Mouse (Mus musculus) intestine, embryonic 15.5 days (tissue): ENCODE measurements around the gene Ten1. TPM values are rescaled to one million over a fixed set of nuclear protein-coding genes. Genes with fewer than 3 reads are reported as not detected.

Experiments used
- ATAC-seq: fragments of 200-750 bp; cut with Nextera tagmentation; 2 replicates; pipeline ENCODE4 v1.8.0; 2017; ENCODE audit warnings: moderate TSS enrichment, moderate library complexity
- H3K27ac ChIP-seq: fragments of 300-500 bp; sonication (generic); 2 replicates; pipeline ENCODE4 v1.5.1; 2015; ENCODE audit warnings: mild to moderate bottlenecking, inconsistent platforms
- H3K27me3 ChIP-seq: fragments of 300-500 bp; sonication (generic); replicated peaks from 2 replicates; pipeline ENCODE4 v1.6.1; 2015; ENCODE audit warnings: inconsistent platforms
- H3K36me3 ChIP-seq: fragments of 300-500 bp; sonication (generic); 2 replicates; pipeline ENCODE4 v1.6.1; 2015; ENCODE audit warnings: inconsistent platforms
- H3K4me1 ChIP-seq: fragments of 300-500 bp; sonication (generic); replicated peaks from 2 replicates; pipeline ENCODE4 v1.6.1; 2015; ENCODE audit warnings: inconsistent platforms
- H3K4me2 ChIP-seq: fragments of 300-500 bp; sonication (generic); replicated peaks from 2 replicates; pipeline ENCODE4 v1.6.1; 2015; ENCODE audit warnings: mild to moderate bottlenecking, inconsistent platforms
- H3K4me3 ChIP-seq: fragments of 300-500 bp; sonication (generic); replicated peaks from 2 replicates; pipeline ENCODE4 v1.5.1; 2015; ENCODE audit warnings: inconsistent platforms
- H3K9ac ChIP-seq: fragments of 300-500 bp; sonication (generic); 2 replicates; pipeline ENCODE4 v1.6.1; 2015; ENCODE audit warnings: inconsistent platforms
- H3K9me3 ChIP-seq: fragments of 300-500 bp; sonication (generic); 2 replicates; pipeline ENCODE4 v1.6.1; 2016; ENCODE audit warnings: inconsistent platforms
- WGBS: fragments of 180-500 bp; shearing (Covaris S2); methylation state at CpG from one replicate; pipeline ENCODE4 v1.1.7; 2015; 5-methylcytosine and 5-hydroxymethylcytosine counted together
- polyA plus RNA-seq: library from polyadenylated mRNA; unstranded; fragments of >200 nt; fragmentation: Nextera tagmentation; extraction: Ambion mirVana; gene quantifications from 2 replicates; pipeline ENCODE4 v1.2.1, GENCODE M21; 2015

The Ten1 gene
- polyA plus RNA-seq, 1 experiment from 2014 or later: 98.0 TPM

DNA sequence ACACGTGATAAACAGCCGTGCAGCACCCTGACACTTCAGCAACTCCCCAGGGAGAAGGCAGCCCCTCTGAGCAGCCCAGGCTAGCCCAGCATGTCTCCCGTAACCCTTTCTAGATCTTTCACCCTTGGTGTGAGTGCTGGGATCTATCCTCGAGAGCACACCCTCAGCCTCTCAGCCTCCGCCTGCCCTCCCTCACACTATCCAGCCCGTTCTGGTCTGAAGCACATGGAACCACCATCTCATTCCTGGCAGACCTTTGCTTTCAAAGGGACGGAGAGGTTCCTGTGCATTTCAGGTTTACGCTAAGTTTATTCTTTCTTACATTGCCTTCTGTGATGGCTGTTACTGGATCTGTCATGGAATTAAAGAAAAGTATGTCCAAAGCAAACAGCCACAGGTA, 45.9 kb downstream of the Ten1 start:
- Histone ChIP-seq H3K9ac (no peak overlapping the region), H3K27me3 (no peaks in the 10 kb centered on the region), H3K4me1 (peaks cover 22% of the 10 kb centered on the region), H3K4me3 (no peak overlapping the region), H3K27ac (0 out of 2 replicates have a peak overlapping the region, but pooled peaks have one; percentile 17), H3K4me2 (no peak overlapping the region), H3K36me3 (peaks cover 59% of the 10 kb centered on the region), H3K9me3 (no peaks in the 10 kb centered on the region)
- WGBS: 62% methylated on average over 8 of the region's 8 CpGs
- ATAC-seq: no peak

DNA sequence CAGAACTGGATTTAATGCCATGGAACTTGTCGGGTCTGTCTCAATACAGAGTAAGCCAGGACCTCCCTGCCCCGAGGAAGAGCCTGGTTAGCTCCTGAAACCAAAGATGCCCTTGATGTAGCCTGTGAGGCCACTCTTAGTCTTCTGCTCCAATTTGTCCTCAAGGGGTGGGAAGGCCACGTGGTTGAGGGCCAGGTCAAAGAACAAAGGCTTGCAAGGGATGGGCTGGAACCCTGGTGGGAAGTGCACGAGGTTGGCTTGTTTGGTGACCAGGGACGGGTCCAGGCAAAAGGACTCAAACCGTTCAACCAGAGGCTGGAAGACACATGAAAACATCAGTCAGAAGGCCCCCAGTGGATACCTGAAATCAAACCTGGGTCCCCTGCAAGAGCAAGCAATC, 47.0 kb downstream of the Ten1 start:
- 0 out of 2 replicates have a peak overlapping the region, but pooled peaks have one; percentile 27 for H3K27ac ChIP-seq
- no peak for ATAC-seq
- H3K9me3 ChIP-seq: no peaks in the 10 kb centered on the region
- H3K4me1 ChIP-seq: peaks cover 20% of the 10 kb centered on the region
- no peak overlapping the region for H3K4me2 ChIP-seq
- WGBS: 68% methylated on average over 6 of the region's 6 CpGs
- H3K4me3 ChIP-seq: no peak overlapping the region
- H3K9ac ChIP-seq: no peak overlapping the region
- H3K36me3 ChIP-seq: peaks cover 69% of the 10 kb centered on the region
- no peaks in the 10 kb centered on the region for H3K27me3 ChIP-seq

DNA sequence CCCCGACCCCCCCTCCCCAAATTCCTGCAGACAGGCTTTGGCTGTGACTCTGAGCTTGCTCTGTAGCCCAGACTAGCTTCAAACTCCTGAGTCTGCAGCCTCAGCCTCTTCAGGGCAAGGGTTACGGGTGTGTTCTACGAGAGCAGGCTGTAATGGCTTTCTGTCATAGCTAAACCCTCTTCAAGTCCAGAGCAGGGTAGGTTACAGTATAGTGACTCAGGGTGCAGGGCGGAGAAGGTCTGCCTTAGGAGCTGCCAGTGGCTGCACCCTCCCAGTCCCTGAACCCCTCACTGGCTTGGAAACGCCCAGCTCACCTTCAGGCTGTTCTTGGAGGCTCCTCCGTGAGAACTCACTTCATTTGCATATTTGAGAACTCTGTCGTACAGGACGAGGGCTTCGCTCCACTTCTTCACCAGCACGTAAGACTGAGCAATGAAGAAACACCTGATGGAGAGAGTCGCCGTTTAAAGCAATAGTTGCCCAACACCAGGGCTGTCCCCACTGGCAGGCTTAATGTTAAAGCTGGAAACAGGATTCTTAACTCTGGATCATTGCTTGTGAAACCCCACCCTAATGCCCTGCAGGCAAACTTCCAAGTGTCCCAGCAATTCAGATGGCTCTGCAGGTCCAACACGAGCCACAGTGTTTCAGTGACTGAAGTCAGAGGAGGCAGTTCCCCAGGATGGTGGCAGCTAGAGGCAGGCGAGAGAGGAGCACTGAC, 49.0 kb downstream of the Ten1 start:
- ATAC-seq: peak; percentile 84
- Histone ChIP-seq H3K36me3 (peaks cover 87% of the 10 kb centered on the region), H3K27me3 (no peaks in the 10 kb centered on the region), H3K4me1 (peaks cover 3% of the 10 kb centered on the region; the same call in 1 of the 2 replicates), H3K9ac (no peak overlapping the region; the same call in 1 of the 2 replicates), H3K4me2 (no peak overlapping the region), H3K9me3 (no peaks in the 10 kb centered on the region), H3K4me3 (no peak overlapping the region), H3K27ac (peak overlapping the region; percentile 51)
- 69% methylated on average over 14 of the region's 14 CpGs for WGBS

DNA sequence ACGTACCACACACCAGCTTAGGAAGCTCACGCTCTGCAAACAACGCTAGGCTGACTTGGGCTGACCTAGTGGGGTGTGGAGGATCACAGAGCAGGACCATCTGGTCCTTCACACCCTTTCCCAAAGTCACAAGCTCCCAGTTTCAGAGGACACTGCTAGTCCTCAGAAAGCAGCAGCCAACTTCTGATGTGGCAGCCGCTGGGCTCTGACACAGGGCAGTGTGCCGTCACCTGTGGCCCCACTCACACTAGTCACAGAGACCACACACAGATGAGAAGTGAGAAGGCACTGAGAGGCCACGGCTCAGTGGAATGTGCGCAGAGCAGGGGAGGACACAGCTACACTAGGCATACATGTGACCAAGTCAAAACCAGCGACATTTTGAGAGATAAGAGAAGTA, 52.2 kb downstream of the Ten1 start:
- Histone ChIP-seq H3K27ac (no peak overlapping the region), H3K4me3 (no peak overlapping the region), H3K4me2 (no peak overlapping the region), H3K36me3 (peaks cover 86% of the 10 kb centered on the region), H3K9me3 (no peaks in the 10 kb centered on the region), H3K9ac (no peak overlapping the region), H3K27me3 (no peaks in the 10 kb centered on the region), H3K4me1 (0 out of 2 replicates have a peak, but pooled peaks cover under 1% of the 10 kb centered on the region)
- no peak for ATAC-seq
- 86% methylated on average over 8 of the region's 8 CpGs for WGBS

DNA sequence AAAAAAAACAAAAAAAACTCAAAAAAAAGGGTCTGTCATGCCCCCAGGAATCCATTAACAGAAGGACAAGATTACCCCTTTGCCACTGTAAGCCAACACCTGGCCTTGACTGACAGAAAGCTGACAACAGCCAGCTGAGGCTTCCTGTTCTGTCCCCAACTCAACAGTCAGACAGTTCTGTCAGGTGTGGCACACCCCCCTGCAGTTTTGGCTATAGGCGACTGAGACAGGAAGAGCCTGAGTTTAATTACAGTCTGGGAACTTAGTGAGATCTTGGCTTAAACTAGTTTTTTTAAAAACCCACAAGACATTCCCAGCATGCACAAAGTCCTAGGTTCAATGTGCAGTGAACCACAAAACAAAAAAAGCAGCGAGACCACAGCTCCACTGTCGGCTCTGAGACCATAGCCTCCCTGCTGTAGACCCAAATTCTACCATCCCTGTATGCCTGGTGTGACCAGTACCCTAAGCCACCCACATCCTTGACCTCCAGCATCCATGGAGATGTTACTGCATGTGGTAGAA, 54.5 kb downstream of the Ten1 start:
- Histone ChIP-seq H3K4me1 (0 out of 2 replicates have a peak, but pooled peaks cover 4% of the 10 kb centered on the region), H3K27me3 (no peaks in the 10 kb centered on the region), H3K4me2 (no peak overlapping the region), H3K9ac (no peak overlapping the region), H3K36me3 (peaks cover 74% of the 10 kb centered on the region), H3K4me3 (no peak overlapping the region), H3K9me3 (no peaks in the 10 kb centered on the region), H3K27ac (no peak overlapping the region)
- no peak for ATAC-seq
- 87% methylated on average over 3 of the region's 3 CpGs for WGBS

DNA sequence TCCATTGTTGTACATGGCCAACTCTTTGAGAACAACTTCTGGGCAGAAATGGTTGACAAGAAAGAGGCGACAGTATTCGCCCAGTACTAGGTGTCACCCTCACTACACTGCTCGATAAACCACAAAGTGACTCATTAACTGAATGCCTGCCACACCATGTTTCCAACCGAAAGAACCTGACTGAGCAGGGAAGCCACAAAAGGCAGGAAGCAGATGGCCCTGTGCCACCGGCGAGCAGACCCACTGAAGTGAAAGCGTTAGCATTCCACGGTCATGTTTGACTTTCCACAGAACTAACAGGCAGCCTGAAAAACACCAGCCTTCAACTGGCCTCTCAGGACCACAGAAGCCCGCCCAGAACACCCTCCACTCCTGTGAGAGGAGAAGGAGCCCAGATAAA, 56.0 kb downstream of the Ten1 start:
- H3K4me3 ChIP-seq: no peak overlapping the region
- no peak overlapping the region for H3K27ac ChIP-seq
- H3K9ac ChIP-seq: no peak overlapping the region
- no peak for ATAC-seq
- H3K36me3 ChIP-seq: peaks cover 73% of the 10 kb centered on the region
- 73% methylated on average over 9 of the region's 9 CpGs for WGBS
- no peaks in the 10 kb centered on the region for H3K27me3 ChIP-seq
- no peaks in the 10 kb centered on the region for H3K9me3 ChIP-seq
- 0 out of 2 replicates have a peak, but pooled peaks cover 4% of the 10 kb centered on the region for H3K4me1 ChIP-seq
- H3K4me2 ChIP-seq: no peak overlapping the region

DNA sequence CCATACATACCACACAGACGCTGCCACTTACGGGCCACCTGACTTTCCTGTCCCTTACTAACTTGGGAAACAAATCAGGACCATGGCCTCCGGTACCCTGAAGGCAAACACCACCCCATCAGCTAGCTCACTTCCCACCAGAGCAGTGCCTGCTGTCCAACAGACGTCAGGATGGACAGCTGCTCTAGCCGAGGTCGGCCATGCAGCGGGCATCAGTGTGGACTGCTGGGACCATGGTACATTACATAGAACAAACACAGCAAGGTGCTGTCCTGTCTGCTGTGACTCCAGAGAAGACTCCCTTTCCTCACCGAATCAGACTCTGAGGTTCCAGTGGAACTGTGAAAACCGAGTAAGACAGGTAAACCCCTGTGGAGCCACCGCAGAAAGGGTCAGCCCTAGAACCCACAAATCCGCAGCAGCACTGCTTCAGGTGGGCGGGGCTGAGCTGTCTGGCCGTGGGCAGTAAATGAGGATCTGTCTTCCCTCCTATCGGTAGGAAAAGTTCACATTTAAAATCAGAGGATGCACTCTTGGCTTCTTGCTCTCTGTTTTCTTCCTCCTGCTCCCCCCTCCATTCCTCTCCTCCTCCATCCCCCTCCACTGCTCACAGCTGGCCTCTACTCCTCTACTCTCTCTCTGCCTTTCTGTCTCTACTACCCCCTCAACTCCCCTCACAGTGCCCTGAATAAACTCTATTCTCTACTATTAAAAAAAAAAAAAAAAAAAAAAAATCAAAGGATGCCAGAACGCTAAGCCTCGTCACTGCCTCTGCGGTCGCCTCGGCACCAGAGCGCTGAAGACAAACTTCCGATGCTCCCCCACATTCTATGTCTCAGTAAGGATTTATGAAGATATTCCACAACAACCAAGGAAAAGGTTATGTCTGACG, 56.7 kb downstream of the Ten1 start:
- Histone ChIP-seq H3K4me2 (no peak overlapping the region), H3K4me1 (peaks cover 8% of the 10 kb centered on the region; the same call in 1 of the 2 replicates), H3K9ac (no peak overlapping the region), H3K27ac (no peak overlapping the region), H3K9me3 (no peaks in the 10 kb centered on the region), H3K27me3 (no peaks in the 10 kb centered on the region), H3K4me3 (no peak overlapping the region), H3K36me3 (peaks cover 73% of the 10 kb centered on the region)
- 72% methylated on average over 22 of the region's 22 CpGs for WGBS
- ATAC-seq: no peak

DNA sequence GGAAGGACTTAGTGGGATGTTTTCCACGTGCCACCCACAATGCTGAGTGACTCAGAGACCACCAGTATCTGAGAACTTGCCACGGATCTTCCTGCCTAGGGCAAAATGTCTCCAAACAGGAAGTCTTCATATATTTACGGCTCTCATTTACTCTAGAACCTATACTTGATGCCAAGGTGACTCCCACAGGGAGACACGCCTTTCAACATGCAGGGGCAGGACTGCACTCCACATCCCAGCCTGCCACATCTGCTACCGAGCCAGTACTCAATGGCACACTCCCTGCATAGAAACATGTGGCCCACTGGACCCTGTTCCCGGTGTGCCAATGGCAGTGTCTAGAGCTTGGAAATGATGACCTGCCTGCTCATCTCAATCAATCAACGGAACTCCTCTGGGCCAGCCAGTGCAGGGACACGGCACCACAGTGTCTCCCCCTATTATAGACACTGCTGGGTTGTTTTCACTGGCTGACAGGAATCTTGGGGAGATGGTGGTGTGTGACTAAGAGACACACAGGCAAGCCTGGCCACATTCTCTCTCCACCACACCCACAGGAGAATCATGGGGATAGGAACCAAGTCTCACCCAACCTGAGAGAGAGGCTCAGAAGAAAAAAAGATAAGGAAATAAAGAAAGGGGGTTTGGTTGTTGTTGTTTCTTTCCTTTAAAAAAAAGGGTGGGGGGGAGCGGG, 57.5 kb downstream of the Ten1 start:
- Histone ChIP-seq H3K9ac (no peak overlapping the region), H3K27me3 (no peaks in the 10 kb centered on the region), H3K27ac (no peak overlapping the region), H3K36me3 (peaks cover 70% of the 10 kb centered on the region), H3K4me1 (peaks cover 9% of the 10 kb centered on the region; the same call in 1 of the 2 replicates), H3K4me3 (no peak overlapping the region), H3K4me2 (no peak overlapping the region), H3K9me3 (no peaks in the 10 kb centered on the region)
- 81% methylated on average over 9 of the region's 9 CpGs for WGBS
- ATAC-seq: no peak

DNA sequence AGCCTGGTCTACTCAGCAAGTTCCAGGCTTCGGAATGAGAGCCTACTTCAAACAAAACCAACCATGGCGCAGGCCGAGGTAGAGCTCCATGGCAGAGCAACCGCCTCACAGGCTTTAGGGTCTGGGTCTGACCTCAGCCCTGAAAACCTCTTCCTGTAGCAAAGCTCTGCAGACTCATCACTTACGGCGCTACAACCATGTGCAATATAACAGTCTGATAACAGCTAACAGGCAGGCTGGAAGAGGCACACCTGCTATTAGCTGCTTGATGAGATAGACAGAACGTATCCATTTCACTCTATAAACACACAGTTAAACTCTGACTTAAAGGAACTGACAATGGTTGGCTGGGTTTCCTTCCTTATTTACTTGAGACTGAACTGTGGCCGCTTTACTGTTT, 60.8 kb downstream of the Ten1 start:
- H3K9ac ChIP-seq: no peak overlapping the region
- H3K27me3 ChIP-seq: no peaks in the 10 kb centered on the region
- H3K9me3 ChIP-seq: no peaks in the 10 kb centered on the region
- H3K36me3 ChIP-seq: peaks cover 77% of the 10 kb centered on the region
- ATAC-seq: peak; percentile 46; the same call in 1 of the 2 replicates
- H3K4me2 ChIP-seq: no peak overlapping the region
- no peak overlapping the region for H3K4me3 ChIP-seq
- peak overlapping the region; percentile 2; the same call in 1 of the 2 replicates for H3K27ac ChIP-seq
- 75% methylated on average over 8 of the region's 8 CpGs for WGBS
- H3K4me1 ChIP-seq: peaks cover 9% of the 10 kb centered on the region; the same call in 1 of the 2 replicates

DNA sequence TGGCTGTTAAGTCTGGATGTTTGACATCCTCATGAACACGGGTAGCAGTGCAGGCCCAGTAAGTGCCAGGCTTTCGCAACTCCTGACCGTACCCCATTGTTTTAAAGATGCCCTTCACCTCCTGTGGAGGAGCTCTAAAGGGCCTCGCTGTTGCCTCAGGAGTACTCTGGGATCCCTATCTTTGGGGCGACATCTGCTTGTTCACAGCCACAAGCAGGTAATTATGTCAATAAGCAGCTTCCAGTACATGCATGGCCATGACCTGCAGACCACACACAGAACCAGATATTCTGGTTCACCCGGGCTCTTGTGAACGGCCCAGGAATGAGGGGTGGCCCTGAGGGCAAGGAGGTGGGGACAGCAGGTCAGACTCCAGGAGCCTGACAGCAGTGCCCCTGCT, 61.6 kb downstream of the Ten1 start:
- no peak overlapping the region for H3K4me2 ChIP-seq
- no peak overlapping the region for H3K4me3 ChIP-seq
- no peak overlapping the region for H3K9ac ChIP-seq
- H3K9me3 ChIP-seq: no peaks in the 10 kb centered on the region
- H3K27ac ChIP-seq: no peak overlapping the region
- peaks cover 74% of the 10 kb centered on the region for H3K36me3 ChIP-seq
- H3K27me3 ChIP-seq: no peaks in the 10 kb centered on the region
- WGBS: 75% methylated on average over 7 of the region's 7 CpGs
- peaks cover 9% of the 10 kb centered on the region; the same call in 1 of the 2 replicates for H3K4me1 ChIP-seq
- peak; percentile 67 for ATAC-seq
